Mouse (Mus musculus): ENCODE data around the gene Pelo. TPM values are rescaled to one million over a fixed set of nuclear protein-coding genes. Genes with fewer than 3 reads are reported as not detected.
A peak's percentile ranks its signal among the peaks of the same experiment; 100 is the strongest.

The Pelo gene
- polyA plus RNA-seq (2015; fragmentation: Nextera tagmentation; extraction: Ambion mirVana): 4.7 and 5.2 TPM in 2 replicates

GRCm38 (mm10) chr13:115090069-115090976 is at the start of gene Pelo:
Pelo (minus strand) TSS chr13:115090186.
- H3K4me3 ChIP-seq: peak within 1 kb of the TSS; percentile 73
- peaks cover 22% of the 10 kb centered on the region for H3K4me1 ChIP-seq (replicated peaks)
- peak within 1 kb of the TSS; percentile 91 for H3K4me2 ChIP-seq
- H3K9ac ChIP-seq: peak within 1 kb of the TSS; percentile 71
- no peaks in the 10 kb centered on the region for H3K27me3 ChIP-seq
- ATAC-seq (ENCODE audit: low FRiP score, low read depth): peak; percentile 97
- H3K27ac ChIP-seq (replicated peaks): peak within 1 kb of the TSS; percentile 75
- peaks cover 21% of the 10 kb centered on the region for H3K36me3 ChIP-seq
- no peaks in the 10 kb centered on the region for H3K9me3 ChIP-seq
- under 1% methylated on average over 60 of the region's 60 CpGs for WGBS

GRCm38 (mm10) chr13:115138513-115138912 is 48.5 kb upstream of the Pelo start:
- Histone ChIP-seq H3K9me3 (no peaks in the 10 kb centered on the region), H3K36me3 (no peaks in the 10 kb centered on the region), H3K4me3 (no peak overlapping the region), H3K27me3 (no peaks in the 10 kb centered on the region), H3K4me1 (replicated peaks) (no peaks in the 10 kb centered on the region), H3K27ac (replicated peaks) (no peak overlapping the region), H3K9ac (no peak overlapping the region), H3K4me2 (no peak overlapping the region)
- WGBS: 90% methylated on average over 7 of the region's 7 CpGs
- no peak for ATAC-seq (ENCODE audit: low FRiP score, low read depth)

- Histone ChIP-seq H3K9me3 (no peaks in the 10 kb centered on the region), H3K27ac (replicated peaks) (no peak overlapping the region), H3K9ac (no peak overlapping the region), H3K36me3 (no peaks in the 10 kb centered on the region), H3K4me1 (replicated peaks) (no peaks in the 10 kb centered on the region), H3K4me2 (no peak overlapping the region), H3K4me3 (no peak overlapping the region), H3K27me3 (no peaks in the 10 kb centered on the region)
- WGBS: 88% methylated on average over 3 of the region's 3 CpGs
- ATAC-seq (ENCODE audit: low FRiP score, low read depth): no peak
These were observed 46.8 kb upstream of the Pelo start for GRCm38 (mm10) chr13:115136761-115137160.

GRCm38 (mm10) chr13:115132435-115132834 is 42.4 kb upstream of the Pelo start:
- Histone ChIP-seq H3K9ac (no peak overlapping the region), H3K9me3 (no peaks in the 10 kb centered on the region), H3K4me2 (no peak overlapping the region), H3K27me3 (no peaks in the 10 kb centered on the region), H3K27ac (replicated peaks) (no peak overlapping the region), H3K4me1 (replicated peaks) (no peaks in the 10 kb centered on the region), H3K4me3 (no peak overlapping the region), H3K36me3 (no peaks in the 10 kb centered on the region)
- no peak for ATAC-seq (ENCODE audit: low FRiP score, low read depth)
- WGBS: 37% methylated on average over 5 of the region's 5 CpGs

- Histone ChIP-seq H3K36me3 (no peaks in the 10 kb centered on the region), H3K27ac (replicated peaks) (no peak overlapping the region), H3K9ac (no peak overlapping the region), H3K4me1 (replicated peaks) (no peaks in the 10 kb centered on the region), H3K9me3 (no peaks in the 10 kb centered on the region), H3K4me2 (no peak overlapping the region), H3K27me3 (no peaks in the 10 kb centered on the region), H3K4me3 (no peak overlapping the region)
- 85% methylated on average over 3 of the region's 3 CpGs for WGBS
- no peak for ATAC-seq (ENCODE audit: low FRiP score, low read depth)
These were observed 41.4 kb upstream of the Pelo start for GRCm38 (mm10) chr13:115131381-115131780.

GRCm38 (mm10) chr13:115130035-115130434 is 40.0 kb upstream of the Pelo start:
- Histone ChIP-seq H3K4me1 (replicated peaks) (no peaks in the 10 kb centered on the region), H3K27ac (replicated peaks) (no peak overlapping the region), H3K9ac (no peak overlapping the region), H3K27me3 (no peaks in the 10 kb centered on the region), H3K9me3 (no peaks in the 10 kb centered on the region), H3K4me3 (no peak overlapping the region), H3K36me3 (no peaks in the 10 kb centered on the region), H3K4me2 (no peak overlapping the region)
- WGBS: 93% methylated on average over 2 of the region's 2 CpGs
- no peak for ATAC-seq (ENCODE audit: low FRiP score, low read depth)

GRCm38 (mm10) chr13:115127826-115128225 is 37.8 kb upstream of the Pelo start:
- Histone ChIP-seq H3K36me3 (no peaks in the 10 kb centered on the region), H3K9me3 (no peaks in the 10 kb centered on the region), H3K4me3 (no peak overlapping the region), H3K27ac (replicated peaks) (no peak overlapping the region), H3K4me1 (replicated peaks) (no peaks in the 10 kb centered on the region), H3K4me2 (no peak overlapping the region), H3K27me3 (no peaks in the 10 kb centered on the region), H3K9ac (no peak overlapping the region)
- WGBS: 92% methylated on average over 1 of the region's 1 CpGs
- ATAC-seq (ENCODE audit: low FRiP score, low read depth): no peak

GRCm38 (mm10) chr13:115126534-115126933 is 36.5 kb upstream of the Pelo start:
- no peaks in the 10 kb centered on the region for H3K9me3 ChIP-seq
- H3K27me3 ChIP-seq: no peaks in the 10 kb centered on the region
- ATAC-seq (ENCODE audit: low FRiP score, low read depth): no peak
- H3K4me2 ChIP-seq: no peak overlapping the region
- no peak overlapping the region for H3K27ac ChIP-seq (replicated peaks)
- no peak overlapping the region for H3K4me3 ChIP-seq
- no peaks in the 10 kb centered on the region for H3K4me1 ChIP-seq (replicated peaks)
- no peaks in the 10 kb centered on the region for H3K36me3 ChIP-seq
- 99% methylated on average over 2 of the region's 2 CpGs for WGBS
- H3K9ac ChIP-seq: no peak overlapping the region

- no peaks in the 10 kb centered on the region for H3K4me1 ChIP-seq (replicated peaks)
- no peak for ATAC-seq (ENCODE audit: low FRiP score, low read depth)
- no peak overlapping the region for H3K9ac ChIP-seq
- H3K27me3 ChIP-seq: no peaks in the 10 kb centered on the region
- 92% methylated on average over 4 of the region's 4 CpGs for WGBS
- no peaks in the 10 kb centered on the region for H3K36me3 ChIP-seq
- no peak overlapping the region for H3K4me3 ChIP-seq
- no peak overlapping the region for H3K27ac ChIP-seq (replicated peaks)
- H3K4me2 ChIP-seq: no peak overlapping the region
- H3K9me3 ChIP-seq: no peaks in the 10 kb centered on the region
These were observed 35.1 kb upstream of the Pelo start for GRCm38 (mm10) chr13:115125130-115125529.

- Histone ChIP-seq H3K36me3 (no peaks in the 10 kb centered on the region), H3K4me3 (no peak overlapping the region), H3K4me1 (replicated peaks) (no peaks in the 10 kb centered on the region), H3K27me3 (no peaks in the 10 kb centered on the region), H3K27ac (replicated peaks) (no peak overlapping the region), H3K9me3 (no peaks in the 10 kb centered on the region), H3K4me2 (no peak overlapping the region), H3K9ac (no peak overlapping the region)
- no peak for ATAC-seq (ENCODE audit: low FRiP score, low read depth)
- 78% methylated on average over 1 of the region's 1 CpGs for WGBS
These were observed 34.5 kb upstream of the Pelo start for GRCm38 (mm10) chr13:115124521-115124920.

GRCm38 (mm10) chr13:115118756-115119155 is 28.8 kb upstream of the Pelo start:
- no peak overlapping the region for H3K27ac ChIP-seq (replicated peaks)
- no peak overlapping the region for H3K4me3 ChIP-seq
- no peaks in the 10 kb centered on the region for H3K27me3 ChIP-seq
- WGBS: 54% methylated on average over 5 of the region's 5 CpGs
- H3K9ac ChIP-seq: no peak overlapping the region
- no peak overlapping the region for H3K4me2 ChIP-seq
- no peaks in the 10 kb centered on the region for H3K9me3 ChIP-seq
- no peaks in the 10 kb centered on the region for H3K36me3 ChIP-seq
- no peaks in the 10 kb centered on the region for H3K4me1 ChIP-seq (replicated peaks)
- ATAC-seq (ENCODE audit: low FRiP score, low read depth): no peak

GRCm38 (mm10) chr13:115118195-115118594 is 28.2 kb upstream of the Pelo start:
- no peaks in the 10 kb centered on the region for H3K27me3 ChIP-seq
- no peak overlapping the region for H3K4me3 ChIP-seq
- no peak overlapping the region for H3K4me2 ChIP-seq
- no peaks in the 10 kb centered on the region for H3K4me1 ChIP-seq (replicated peaks)
- H3K9ac ChIP-seq: no peak overlapping the region
- 85% methylated on average over 3 of the region's 3 CpGs for WGBS
- no peaks in the 10 kb centered on the region for H3K9me3 ChIP-seq
- ATAC-seq (ENCODE audit: low FRiP score, low read depth): no peak
- H3K36me3 ChIP-seq: no peaks in the 10 kb centered on the region
- no peak overlapping the region for H3K27ac ChIP-seq (replicated peaks)

All from hindbrain, embryonic 15.5 days (tissue).